Mouse (Mus musculus) CH12.LX (cell line): ENCODE results near the gene Rftn2.

Experiments used
- CHD1 ChIP-seq: IDR thresholded peaks from 2 replicates; pipeline ENCODE4 v1.6.1; 2012; ENCODE audit warnings: low read depth, low read length, improper control_type of control experiment, inconsistent platforms
- CHD2 ChIP-seq: IDR thresholded peaks from 2 replicates; pipeline ENCODE4 v1.6.1; 2011; ENCODE audit warnings: low read length, improper control_type of control experiment
- CTCF ChIP-seq, 2 experiments: IDR thresholded peaks in 1 of 2; conservative IDR thresholded peaks in 1 of 2; 2 replicates each; pipeline ENCODE4 v1.5.1; 2011 to 2012; ENCODE audit warnings: low read depth in 2 of 2, low read length in 2 of 2, improper control_type of control experiment in 1 of 2, inconsistent platforms in 1 of 2, mild to moderate bottlenecking in 1 of 2, moderate library complexity in 1 of 2
- EP300 ChIP-seq: IDR thresholded peaks from 2 replicates; pipeline ENCODE4 v1.6.1; 2011; ENCODE audit warnings: low read length, improper control_type of control experiment
- KAT2A ChIP-seq: IDR thresholded peaks from 2 replicates; pipeline ENCODE4 v1.6.1; 2012; ENCODE audit warnings: low read length, improper control_type of control experiment, inconsistent platforms; ENCODE audit not compliant: insufficient replicate concordance
- MAX ChIP-seq: IDR thresholded peaks from 2 replicates; pipeline ENCODE4 v1.6.1; 2011; ENCODE audit warnings: low read length, improper control_type of control experiment
- POLR2A ChIP-seq: IDR thresholded peaks from 2 replicates; pipeline ENCODE4 v1.6.1; 2011; ENCODE audit warnings: low read depth, mild to moderate bottlenecking, improper control_type of control experiment, low read length
- RAD21 ChIP-seq: IDR thresholded peaks from 2 replicates; pipeline ENCODE4 v1.6.1; 2011; ENCODE audit warnings: low read depth, mild to moderate bottlenecking, low read length, improper control_type of control experiment, moderate library complexity
- USF1 ChIP-seq: IDR thresholded peaks from 2 replicates; pipeline ENCODE4 v1.6.1; 2014; ENCODE audit warnings: low read depth, mild to moderate bottlenecking, inconsistent platforms, low read length, improper control_type of control experiment
- USF2 ChIP-seq: conservative IDR thresholded peaks from 2 replicates; pipeline ENCODE4 v1.6.1; 2011; ENCODE audit warnings: low read depth, low read length, improper control_type of control experiment
- ZC3H11A ChIP-seq: IDR thresholded peaks from 2 replicates; pipeline ENCODE4 v1.6.1; 2012; ENCODE audit warnings: low read depth, mild to moderate bottlenecking, inconsistent platforms, low read length, improper control_type of control experiment
- ZKSCAN1 ChIP-seq: IDR thresholded peaks from 2 replicates; pipeline ENCODE4 v1.6.1; 2012; ENCODE audit warnings: low read depth, inconsistent platforms, low read length, improper control_type of control experiment, borderline replicate concordance
- ZNF384 ChIP-seq: IDR thresholded peaks from 2 replicates; pipeline ENCODE4 v1.6.1; 2012; ENCODE audit warnings: low read depth, low read length, improper control_type of control experiment, inconsistent platforms

GRCm38 (mm10) chr1:55162781-55163180 lies 63.8 kb downstream of the Rftn2 start:
- TF ChIP-seq RAD21 (no peak), ZC3H11A (no peak), ZNF384 (no peak), CTCF (conservative IDR thresholded peaks at IDR 0.05 in 1 of 2, IDR thresholded peaks at IDR 0.05 in 1 of 2; ENCODE audit: low read depth in 2 of 2, low read length in 2 of 2) (no peak), POLR2A (no peak), ZKSCAN1 (no peak), USF2 (no peak), CHD1 (no peak), MAX (no peak), USF1 (no peak), KAT2A (no peak), EP300 (no peak), CHD2 (no peak)
